Mouse (Mus musculus) thymus, postnatal 25 days (tissue): ENCODE results near the gene Snn.

Experiments used
- DNase-seq: peaks from one replicate; pipeline ENCODE4 v3.0.0; 2022

The Snn gene

DNA sequence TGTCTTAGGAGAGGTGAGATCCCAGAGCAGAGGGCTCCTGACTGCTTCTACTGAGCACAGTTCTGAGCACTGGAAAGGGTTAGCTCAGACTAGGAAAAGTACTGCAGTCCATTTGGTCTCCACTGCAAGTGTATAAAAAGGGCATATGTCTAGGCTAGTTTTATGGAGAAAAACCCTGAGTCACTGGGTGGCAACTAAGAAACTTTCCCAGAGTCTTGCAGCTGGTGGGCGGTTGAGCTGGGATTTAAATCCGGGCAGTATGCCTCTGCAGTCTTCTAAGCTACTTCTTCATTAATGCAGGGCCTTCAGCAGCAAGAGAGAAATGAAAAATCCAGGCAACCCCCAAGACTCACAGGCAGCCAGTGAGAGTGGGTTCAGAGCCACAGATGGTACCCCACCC lies 10.5 kb upstream of the Snn start:
- no peak for DNase-seq

DNA sequence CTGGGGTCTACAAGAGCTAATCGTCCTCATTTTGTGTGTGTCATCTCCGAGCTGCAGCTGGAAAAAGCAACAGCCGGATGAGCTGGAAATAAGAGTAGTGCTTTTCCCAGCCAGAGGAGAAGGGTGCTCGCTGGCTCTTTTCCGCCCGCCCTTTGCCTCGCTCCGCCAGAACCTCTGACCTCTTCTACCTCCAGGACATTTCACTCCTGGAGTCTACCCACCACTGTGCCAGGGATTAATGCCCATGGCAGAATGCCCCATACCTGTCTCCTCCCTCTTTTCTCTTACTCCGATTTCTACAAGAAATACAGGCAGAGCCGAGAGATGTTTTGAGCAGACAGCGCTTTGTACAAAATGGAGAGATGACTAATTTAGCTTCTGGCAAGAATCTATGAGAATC lies 9.6 kb upstream of the Snn start:
- no peak for DNase-seq

DNA sequence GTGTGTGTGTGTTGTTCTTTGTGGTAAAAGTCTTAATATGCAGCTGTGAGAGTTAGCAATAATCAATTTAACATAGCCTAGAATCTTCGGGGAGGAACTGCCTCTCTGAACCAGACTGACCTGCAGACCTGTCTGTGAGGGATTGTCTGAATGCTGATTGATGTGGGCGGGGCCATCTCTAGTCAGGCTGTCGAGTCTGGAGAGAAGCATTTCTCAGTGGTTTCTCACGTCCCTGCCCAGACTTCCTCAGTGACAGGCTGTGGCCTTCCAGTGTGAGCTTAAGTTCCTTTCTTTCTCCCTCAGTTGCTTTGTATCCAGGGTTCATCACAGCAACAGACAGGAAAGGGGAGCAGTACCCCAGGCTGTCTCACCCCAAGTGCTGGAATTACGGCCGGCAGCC lies 6.3 kb upstream of the Snn start:
- DNase-seq: no peak

DNA sequence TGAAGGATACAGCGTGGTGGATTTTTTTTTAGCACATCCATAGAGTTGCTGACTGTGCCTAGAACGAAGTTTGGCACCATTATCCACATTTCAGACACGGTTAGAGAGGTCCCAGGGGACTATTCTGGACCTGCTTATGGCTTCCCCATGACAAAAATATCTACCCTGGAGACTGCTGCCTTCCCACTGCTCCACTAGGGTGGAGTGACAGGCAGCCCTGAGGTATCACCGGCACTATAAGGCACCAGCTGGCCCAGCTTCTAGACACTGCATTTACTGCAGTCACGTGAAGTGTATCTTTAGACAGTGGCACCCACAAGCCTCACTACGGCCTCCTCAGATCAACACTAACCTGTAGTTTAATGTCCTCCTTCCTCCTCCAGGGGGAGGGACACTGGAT lies 5.9 kb upstream of the Snn start:
- no peak for DNase-seq

DNA sequence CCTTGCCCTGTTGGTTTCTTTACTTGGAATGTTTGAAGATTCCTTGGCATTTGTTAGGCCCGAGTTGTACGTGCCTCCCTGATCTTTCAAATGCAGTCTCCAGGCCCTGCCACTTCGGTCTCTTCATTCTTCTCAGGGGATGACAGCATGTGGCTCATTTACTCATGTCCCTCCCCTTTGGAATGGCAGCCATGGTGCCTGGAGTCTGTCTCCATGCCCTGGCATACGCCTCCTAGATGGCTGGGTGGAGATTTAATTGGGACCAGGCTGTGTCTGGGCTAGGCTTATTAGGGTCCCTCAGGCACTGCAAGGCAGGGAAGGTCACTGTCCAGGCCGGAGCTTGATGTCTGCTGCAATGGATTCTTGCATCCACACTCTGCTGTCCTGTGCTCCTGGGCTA lies 4.8 kb upstream of the Snn start:
- DNase-seq: no peak

DNA sequence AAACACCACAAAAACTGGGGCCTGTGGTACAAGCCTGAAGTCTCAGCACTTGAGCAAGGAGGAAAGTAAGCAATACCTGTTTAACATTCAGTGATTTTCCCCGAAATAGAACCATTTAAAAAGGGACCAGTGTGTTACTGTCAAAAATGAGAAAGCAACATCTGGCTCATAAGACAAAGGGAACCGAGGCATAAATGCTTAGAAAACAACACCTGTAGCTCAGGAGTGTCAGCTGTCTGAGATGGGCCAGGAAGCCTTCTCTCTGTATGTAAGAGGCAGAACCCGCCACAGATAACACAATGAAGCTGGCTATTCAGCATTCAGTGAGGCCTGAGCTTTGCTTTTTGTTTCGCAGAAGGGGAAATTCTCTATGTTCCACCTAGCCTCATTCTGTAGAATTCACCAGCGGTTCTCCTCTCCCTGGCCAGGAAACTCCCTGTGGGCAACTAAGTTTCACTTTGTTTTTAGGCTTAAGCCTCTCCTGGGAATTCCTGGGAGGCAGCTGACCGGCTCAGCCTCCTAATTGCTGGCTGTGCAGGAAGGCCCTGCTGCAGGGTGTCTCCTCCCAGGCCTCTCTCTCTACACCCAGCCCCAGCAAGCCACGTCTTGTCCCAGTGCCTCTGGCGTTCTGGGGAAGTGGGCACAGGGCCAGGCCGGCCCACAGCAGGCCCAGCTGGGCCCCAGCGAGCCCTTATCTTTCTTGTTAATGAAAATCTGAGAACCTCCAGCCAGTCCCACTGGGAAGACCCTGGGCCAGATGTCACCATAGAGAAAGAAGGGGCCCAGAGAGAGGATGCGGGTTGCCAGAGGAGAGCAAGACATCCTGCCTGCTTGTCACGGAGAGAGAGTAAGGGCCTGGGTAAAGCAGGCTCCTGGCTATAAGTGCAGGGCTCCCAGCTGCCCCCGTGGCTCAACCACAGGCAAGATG lies 2.3 kb downstream of the Snn start:
- peak; percentile 50 for DNase-seq

DNA sequence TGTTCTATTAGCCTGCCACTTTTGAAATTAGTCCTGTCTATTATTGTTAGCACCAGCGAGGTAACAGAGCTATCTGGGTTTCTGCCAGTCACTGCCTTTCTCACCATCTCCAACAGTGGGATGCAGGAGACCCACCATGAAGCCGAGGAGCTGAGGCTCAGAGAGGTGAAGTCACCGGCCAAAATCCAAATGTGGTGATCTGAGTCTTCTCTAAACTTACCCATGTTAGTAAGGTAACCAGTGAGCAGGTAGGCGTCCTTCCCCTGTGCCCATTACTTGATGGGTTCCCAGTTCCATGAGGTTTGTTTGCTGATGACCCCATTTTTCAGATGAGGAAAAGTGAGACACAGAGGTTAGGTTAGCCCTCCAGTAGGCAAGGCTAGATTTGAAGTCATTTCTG lies 3.6 kb downstream of the Snn start:
- no peak for DNase-seq

DNA sequence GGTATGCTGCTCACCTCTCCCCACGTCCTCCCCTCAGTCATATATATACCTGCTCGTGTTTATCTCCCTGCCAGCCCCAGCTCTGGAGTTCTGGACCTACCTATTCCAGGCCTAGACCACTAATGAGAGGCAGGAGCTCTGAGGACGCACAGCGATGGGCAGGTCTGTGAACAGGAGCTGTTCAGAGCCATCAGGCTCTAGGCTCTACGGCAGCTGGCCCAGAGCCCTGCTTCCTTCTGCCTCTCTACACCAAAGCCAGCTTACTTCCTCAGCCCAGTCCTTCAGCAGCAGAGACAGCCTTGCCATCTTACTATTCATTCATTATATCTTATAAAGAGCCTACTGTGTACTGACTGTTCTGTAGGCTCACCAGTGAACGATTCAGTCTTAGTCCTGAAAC lies 4.0 kb downstream of the Snn start:
- no peak for DNase-seq

DNA sequence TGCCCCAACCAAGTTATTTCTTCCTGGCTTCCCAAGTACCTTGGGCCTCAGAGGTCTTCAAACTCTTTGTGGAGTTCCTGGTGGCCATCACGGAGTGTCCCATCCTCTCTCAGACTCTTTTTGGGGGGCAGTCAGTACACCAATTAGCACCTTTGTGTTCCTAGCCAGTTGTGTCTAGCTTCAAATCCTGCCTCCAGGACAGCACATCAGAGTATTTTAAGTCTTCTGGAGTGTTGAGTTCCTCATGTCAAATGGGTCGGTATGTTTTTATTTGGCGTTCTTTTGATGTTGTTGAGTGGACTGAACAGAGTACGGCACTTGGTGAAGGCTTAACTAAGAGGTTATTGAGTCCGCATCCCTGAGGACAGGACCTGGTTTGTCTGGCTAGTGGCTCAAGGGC lies 4.7 kb downstream of the Snn start:
- no peak for DNase-seq

DNA sequence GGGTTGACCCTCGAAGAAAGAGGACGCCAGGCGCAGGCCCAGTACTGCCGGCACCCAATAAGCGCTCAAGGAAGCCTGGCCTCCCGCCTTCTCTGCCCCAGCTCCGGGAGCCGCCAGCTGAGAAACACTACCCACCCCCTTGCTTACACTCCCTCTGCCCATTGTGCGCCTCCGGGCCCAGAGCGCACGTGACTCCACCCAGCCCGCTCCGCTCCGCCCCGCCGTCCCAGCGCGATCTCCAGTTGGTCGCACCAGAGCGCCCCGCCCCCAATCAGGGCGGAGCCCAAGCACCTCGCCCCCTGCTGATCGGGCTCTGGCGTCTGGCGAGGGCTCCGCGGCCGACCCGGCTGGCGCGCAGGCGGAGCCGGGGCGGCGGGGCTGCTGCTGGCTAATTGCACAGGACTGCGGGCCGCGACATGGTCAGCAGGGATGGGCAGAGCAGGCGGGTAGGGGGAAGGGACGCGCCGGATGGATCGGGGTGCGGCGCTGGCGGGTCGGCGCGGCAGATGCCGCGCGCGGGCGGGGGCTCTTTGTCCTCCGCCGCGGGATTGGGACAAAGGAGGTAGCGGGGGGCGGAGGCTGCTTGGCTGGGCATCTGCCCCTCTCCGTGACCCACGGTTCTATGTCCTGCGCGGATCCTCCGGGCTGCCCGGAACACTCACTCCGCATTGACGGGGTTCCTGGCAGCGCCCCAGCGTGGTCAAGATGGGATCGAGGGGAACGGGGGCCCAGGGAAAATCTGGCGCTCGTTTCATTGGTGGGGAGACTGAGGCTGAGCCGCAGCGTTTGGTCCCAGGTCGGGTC lies 5.5 kb downstream of the Snn start, which contains the start of gene Litaf:
Litaf (minus strand) TSS at position 129 of the 804 bp plus-strand sequence.
- DNase-seq: peak; percentile 98

DNA sequence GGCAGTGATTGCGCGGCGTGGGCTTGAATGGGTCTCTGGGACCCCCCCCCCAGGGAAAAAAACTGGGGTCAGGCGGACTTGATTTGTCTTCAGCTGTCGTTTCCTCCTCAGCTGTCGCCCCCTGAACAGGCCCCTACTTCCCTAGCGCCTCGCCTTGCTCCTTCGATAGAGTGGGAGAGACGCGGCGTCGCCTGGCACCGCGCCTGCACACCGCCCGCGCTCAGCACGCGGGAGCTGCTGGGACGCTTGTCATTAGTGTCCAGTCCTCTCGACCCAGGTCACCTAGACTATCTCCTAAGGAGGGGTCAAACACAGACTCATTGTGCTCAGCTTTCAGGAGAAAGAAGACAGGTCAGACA lies 6.1 kb downstream of the Snn start:
- peak; percentile 49 for DNase-seq

DNA sequence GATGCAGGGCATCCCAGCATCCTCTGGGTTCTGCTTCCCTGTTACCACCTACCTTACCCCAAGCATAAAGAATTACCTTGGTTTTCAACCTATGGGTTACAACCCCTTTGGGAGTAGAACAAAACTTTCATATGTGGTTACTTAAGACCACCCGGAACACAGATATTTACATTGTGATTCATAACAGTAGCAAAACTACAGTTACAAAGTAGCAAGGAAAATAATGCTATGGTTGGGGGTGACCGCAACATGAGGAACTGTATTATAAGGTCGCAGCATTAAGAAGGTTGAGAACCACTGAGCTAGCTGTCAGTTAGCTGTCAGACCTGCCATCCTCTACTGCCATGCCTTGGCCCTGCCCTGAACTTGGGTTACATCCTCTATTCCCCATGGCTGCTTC lies 7.9 kb downstream of the Snn start:
- no peak for DNase-seq

DNA sequence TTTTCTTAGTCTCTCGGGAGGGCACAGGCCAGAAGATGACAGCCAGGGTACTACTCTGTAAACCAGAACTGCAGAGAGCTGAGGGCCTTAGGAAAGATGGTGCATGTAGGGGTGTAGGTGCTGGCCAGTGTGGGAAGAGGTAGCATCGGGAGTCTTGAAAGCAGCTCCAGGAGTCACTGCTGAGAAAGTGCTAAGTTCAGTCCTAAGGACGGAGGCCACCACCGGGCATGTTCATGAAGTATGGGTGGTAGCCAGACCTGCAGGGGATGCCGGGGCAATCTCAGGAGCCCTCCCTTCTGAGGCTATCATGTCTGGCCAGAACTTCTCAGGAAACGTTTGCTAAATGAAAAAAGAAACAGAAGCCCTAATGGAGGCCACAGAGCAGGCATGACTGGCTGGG lies 8.5 kb downstream of the Snn start:
- no peak for DNase-seq

DNA sequence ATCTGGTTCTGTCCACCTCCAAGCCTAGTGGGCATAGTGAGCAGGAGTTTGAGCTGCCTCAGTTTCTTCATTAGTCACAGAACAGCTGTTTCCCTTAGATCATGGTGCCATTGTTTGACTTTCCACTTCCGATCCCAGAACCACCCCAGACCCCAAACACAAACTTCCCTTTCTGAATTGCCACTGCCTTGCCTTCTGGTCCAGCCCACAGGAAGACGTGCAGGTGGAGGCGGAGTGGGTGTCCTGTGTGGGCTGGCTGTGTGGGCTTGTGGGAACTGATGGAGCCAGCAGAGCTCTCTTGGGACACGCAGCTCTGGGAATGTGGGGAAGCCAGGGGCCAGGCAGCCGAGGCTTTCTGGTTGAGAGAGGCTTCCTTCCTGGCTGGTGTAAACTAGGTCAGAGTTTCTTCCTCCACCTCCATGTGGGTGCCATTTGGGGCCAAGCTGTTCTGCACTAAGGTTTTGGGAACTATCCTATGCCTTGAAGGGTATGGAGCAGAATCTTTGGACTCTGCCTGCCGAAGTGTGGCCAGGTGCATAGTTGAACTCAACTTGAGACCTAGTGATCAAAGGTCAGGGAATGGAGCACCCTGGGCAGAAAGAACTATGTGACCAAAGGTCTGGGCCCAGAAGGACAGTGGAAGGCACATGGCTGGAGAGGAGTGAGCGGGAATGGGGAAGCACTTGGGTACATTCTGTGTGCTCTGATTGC lies 9.1 kb downstream of the Snn start:
- peak; percentile 36 for DNase-seq

DNA sequence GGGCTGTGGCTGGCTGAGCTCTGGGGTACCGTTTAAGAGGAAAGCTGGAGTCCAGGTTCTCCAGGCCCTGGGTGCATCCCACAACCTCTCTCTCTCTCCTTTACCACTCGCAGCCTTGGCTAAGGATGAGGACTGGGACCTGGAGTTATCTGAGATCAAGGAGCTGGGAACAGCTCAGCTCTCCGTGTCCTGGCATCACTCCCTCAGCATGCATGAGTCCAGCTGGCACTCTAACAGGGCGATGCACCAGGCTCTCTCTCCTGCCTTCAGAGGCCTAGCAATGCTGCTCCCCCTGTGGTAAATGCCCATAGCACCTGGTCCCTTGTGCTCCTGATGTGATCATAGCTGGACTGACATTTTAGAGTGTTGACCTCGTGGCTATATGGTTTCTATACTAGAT lies 10.4 kb downstream of the Snn start:
- no peak for DNase-seq

DNA sequence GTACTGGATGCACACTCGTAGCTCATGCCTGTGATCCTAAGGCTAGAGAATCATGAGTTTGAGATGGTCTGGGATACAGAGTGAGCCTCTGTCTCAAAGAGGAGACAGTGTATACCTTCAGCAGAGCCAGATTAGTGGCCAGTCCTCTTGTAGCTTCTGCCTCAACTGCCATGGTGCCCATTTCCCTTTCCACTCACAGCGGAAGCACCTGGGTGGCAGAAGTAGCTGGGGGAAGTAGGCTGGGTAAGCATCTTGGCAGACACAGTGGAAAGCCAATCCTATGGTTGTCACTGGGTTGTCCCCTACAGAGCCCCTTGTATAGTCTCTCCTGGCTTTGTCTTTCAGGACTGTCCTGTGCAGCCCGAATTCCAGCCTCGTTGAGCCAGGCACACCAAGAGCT lies 11.1 kb downstream of the Snn start:
- peak; percentile 60 for DNase-seq

DNA sequence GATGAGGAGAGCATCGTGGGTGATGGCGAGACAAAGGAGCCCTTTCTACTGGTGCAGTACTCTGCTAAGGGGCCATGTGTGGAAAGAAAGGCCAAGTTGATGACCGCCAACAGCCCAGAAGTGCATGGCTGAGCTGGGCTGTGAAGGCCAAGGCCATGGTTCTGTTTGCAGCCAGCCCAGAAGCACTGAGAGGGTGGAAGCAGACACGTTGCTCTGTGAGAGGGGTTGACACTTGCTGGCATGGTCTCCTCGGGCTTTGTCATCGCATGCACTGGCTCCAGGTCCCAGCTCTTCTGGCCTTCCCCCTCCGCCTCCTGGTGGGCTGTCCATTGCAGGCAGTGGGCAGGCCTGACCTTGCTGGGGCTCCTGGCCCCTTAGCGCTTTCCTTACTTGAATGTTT lies 11.7 kb downstream of the Snn start:
- DNase-seq: no peak

DNA sequence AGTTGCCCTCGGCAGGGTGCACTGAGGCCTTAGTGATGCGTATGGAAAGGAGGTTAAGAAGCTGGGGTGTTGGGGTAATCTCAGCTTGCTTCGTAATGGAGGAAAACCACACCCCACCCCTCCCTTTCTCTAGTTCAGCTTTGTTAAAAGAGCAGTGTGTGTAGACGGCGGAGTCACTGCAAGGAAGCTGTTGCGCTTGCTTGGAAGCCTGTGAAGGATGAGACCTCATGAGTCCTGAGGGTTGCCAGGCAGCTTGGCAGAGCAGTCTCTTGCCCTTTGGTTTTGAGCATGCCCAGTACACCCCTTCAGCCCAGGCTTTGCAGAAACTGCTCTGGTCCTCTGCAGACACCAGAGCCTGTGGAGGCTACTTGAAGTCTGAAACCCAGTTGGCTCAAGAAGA lies 12.3 kb downstream of the Snn start:
- peak; percentile 38 for DNase-seq

DNA sequence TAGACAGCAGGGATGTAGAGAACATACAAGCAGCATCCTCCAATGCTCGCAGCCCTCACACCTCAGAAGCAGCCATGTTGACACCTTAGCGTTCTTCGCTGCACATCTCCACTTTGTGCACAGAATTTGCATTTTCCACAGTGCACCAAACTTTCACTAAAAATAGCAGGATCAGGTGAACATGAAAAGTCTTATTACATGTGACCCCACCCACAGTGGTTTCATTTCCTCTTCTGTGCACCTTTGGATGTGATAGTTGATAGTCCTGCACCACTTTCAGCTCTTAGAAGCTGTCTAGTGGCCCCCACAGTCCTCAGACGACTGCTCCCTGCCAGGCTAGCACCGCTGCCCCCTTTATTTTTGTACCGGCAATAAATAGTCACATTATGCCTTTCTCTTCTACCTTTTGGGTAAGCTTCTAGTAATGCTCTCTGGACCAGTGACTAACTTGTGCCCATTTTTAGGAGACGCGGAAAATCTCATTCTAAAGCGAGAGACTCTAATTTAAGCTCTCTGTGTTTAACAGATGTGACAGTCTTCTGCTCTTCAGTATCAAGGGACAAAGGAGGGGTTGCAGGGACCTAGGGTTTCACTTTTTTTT lies 17.0 kb downstream of the Snn start:
- no peak for DNase-seq

DNA sequence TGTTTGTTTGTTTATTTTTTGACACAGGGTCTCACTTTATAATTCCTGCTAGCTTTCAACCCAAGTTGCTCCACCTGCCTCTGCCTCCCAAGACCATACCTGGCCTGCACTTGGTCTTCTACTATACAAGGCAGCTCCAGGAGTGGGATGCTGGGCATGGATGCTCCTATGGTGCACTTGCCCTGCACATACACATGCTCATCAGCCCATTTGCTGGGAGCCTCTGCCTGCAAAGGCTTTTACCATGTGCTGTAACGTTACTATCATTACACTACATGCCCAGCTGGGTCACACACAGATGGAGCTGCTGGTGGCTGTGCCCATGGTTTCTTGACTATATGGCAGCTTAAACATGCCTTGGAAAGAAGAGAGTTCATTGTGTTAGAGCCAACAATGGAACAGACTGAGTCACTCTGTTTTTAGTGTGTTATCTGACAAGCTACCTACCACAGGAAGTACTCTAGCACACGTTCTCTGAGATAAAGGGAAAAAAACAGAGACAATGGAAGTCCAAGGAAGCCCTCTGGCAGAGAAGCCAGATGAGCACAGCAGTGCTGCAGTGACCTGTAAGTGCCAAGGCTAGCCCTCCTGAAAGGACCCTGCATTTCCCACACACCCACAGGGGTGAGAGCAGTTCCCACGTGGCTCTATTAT lies 17.6 kb downstream of the Snn start:
- no peak for DNase-seq

DNA sequence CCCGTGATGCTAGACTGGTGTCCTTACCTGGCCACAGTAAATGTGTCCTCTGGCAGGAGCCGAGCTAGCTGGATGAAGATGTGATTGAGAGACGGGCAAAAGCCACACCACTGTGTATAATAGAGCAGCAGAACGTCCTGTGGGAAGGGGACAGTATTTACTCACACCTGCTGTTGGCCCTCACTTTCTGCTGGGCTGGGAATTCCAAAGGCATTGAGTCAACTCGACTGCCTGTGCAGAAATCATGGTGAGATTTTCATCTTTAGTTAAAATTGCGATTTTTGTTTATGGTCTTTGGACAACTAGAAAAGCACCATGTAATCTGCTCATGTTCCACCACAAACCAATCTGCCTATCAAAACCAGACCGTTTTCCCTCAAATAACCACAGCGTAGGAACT lies 23.4 kb downstream of the Snn start:
- DNase-seq: no peak

DNA sequence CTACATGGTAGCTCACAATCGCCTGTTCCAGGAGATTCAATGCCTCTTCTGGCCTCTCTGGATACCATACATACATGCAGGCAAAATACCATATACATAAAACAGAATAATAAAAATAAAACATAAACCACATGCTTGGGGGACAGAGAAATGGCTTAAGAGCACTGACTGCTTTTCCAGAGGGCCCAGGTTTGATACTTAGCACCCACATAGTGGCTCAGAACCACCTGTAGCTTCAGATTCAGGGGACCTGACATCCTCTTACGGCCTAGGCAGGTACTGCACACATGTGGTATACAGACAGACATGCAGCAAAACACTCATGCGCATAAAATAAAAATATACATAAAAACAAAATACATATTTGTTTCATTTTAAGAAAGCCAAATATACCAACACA lies 25.6 kb downstream of the Snn start:
- no peak for DNase-seq
